Comparison of ENCODE assay signal across 14 mouse cellular contexts in the genomic region with DNA sequence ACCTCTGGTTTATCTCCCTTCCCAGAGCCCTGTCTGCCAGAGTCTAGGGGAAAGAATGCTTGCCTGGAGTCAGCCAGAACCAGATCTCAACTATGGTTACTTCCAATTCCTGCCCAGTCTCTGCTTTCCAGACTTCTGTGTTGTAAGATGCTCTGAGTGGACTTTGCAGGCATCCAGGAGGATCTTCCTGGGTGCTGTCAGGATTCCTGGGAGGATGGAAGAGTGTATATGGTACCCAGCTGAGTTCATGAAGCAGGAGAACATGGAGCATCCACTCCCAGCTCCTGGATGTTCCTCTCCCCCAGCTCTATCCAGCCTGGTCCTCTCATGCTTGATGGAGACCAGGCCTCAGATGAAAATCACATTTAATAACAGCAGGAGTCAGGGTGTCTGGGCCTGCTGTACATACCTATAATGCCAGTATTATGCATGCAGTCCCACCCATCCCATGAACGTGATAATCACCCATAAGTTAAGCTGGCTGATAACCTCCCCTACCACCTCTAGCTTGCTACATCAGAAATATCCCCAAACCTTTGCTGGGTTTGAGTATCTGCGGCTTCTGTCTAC.
DNase-seq lines count a peak whose midpoint lies in the region; ATAC-seq and TF ChIP-seq lines count a peak whose summit lies in the region.
"Had no signal": no experiment of that assay in that cellular context is flagged by ENCODE, and none has a peak within 500 bp of the region (broad histone marks: within the 10 kb centered on the region; RNA-seq: fewer than 3 reads in every experiment).

No protein-coding gene starts in this region.

- no peak for TF ChIP-seq EP300 in stomach, postnatal 0 days (optimal IDR thresholded peaks at IDR 0.05)

- H3K4me2 ChIP-seq in lung, embryonic 15.5 days = no peak overlapping the region
- no peak overlapping the region for H3K4me2 ChIP-seq in limb, embryonic 11.5 days (ENCODE audit: low read depth, severe bottlenecking)
- no peak overlapping the region for H3K4me2 ChIP-seq in stomach, postnatal 0 days (replicated peaks; ENCODE audit: low read depth)
- H3K4me2 ChIP-seq: forebrain, embryonic 13.5 days; heart, embryonic 15.5 days had no signal

- 0 out of 2 replicates have a peak overlapping the region, but pooled peaks have one; percentile 22 for H3K27ac ChIP-seq in heart, embryonic 10.5 days
- no peak overlapping the region for H3K27ac ChIP-seq in lung, embryonic 15.5 days
- H3K27ac ChIP-seq in limb, embryonic 11.5 days (replicated peaks; ENCODE audit: low read depth, low read length) = no peak overlapping the region; the same call in 1 of the 2 replicates
- H3K27ac ChIP-seq in stomach, postnatal 0 days (replicated peaks) = peak overlapping the region; percentile 49; the same call in 1 of the 2 replicates
- H3K27ac ChIP-seq: forebrain, embryonic 13.5 days; heart, embryonic 15.5 days; hindbrain, postnatal 0 days had no signal

- H3K9me3 ChIP-seq in heart, embryonic 10.5 days = no peaks in the 10 kb centered on the region
- H3K9me3 ChIP-seq in lung, embryonic 15.5 days = no peaks in the 10 kb centered on the region
- H3K9me3 ChIP-seq in limb, embryonic 11.5 days (ENCODE audit: control insufficient read depth, low read length) = no peaks in the 10 kb centered on the region
- no peaks in the 10 kb centered on the region for H3K9me3 ChIP-seq in stomach, postnatal 0 days (ENCODE audit: control insufficient read depth, low read length)
- H3K9me3 ChIP-seq: forebrain, embryonic 13.5 days; heart, embryonic 15.5 days had no signal

- H3K9ac ChIP-seq in lung, embryonic 15.5 days = no peak overlapping the region
- no peak overlapping the region for H3K9ac ChIP-seq in limb, embryonic 11.5 days (ENCODE audit: low read length)
- H3K9ac ChIP-seq in stomach, postnatal 0 days (ENCODE audit: low read length) = no peak overlapping the region
- H3K9ac ChIP-seq: forebrain, embryonic 13.5 days; heart, embryonic 15.5 days; liver, postnatal 0 days had no signal

- 0 out of 2 replicates have a peak, but pooled peaks have one; percentile 25 for ATAC-seq in lung, embryonic 15.5 days (ENCODE audit: borderline replicate concordance, extremely low read depth, low FRiP score, low TSS enrichment)
- peak; percentile 67 for ATAC-seq in limb, embryonic 11.5 days (ENCODE audit: insufficient number of reproducible peaks, low FRiP score, low TSS enrichment, low read depth)
- ATAC-seq in stomach, postnatal 0 days (ENCODE audit: low FRiP score, low TSS enrichment) = 0 out of 2 replicates have a peak, but pooled peaks have one; percentile 21
- ATAC-seq in cerebellum, adult (ENCODE audit: insufficient number of reproducible peaks, low FRiP score, low TSS enrichment) = no peak
- ATAC-seq: forebrain, embryonic 13.5 days; Patski had no signal

- peaks cover 9% of the 10 kb centered on the region; the same call in 1 of the 2 replicates for H3K4me1 ChIP-seq in heart, embryonic 10.5 days
- H3K4me1 ChIP-seq in lung, embryonic 15.5 days = peaks cover 21% of the 10 kb centered on the region
- no peaks in the 10 kb centered on the region for H3K4me1 ChIP-seq in lung, adult 2 months (ENCODE audit: control insufficient read depth, insufficient read depth, low read length)
- peaks cover 12% of the 10 kb centered on the region for H3K4me1 ChIP-seq in limb, embryonic 11.5 days (ENCODE audit: control insufficient read depth, insufficient read depth, low read length)
- H3K4me1 ChIP-seq in stomach, postnatal 0 days (replicated peaks; ENCODE audit: control insufficient read depth, insufficient read depth) = 0 out of 2 replicates have a peak, but pooled peaks cover 7% of the 10 kb centered on the region

- no peak for TF ChIP-seq CTCF in lung, adult 2 months (IDR thresholded peaks at IDR 0.05; ENCODE audit: insufficient read depth, low read length)
- TF ChIP-seq CTCF in stomach, postnatal 0 days (IDR thresholded peaks at IDR 0.05; ENCODE audit: low read depth) = no peak

- no peak overlapping the region for H3K4me3 ChIP-seq in heart, embryonic 10.5 days
- no peak overlapping the region for H3K4me3 ChIP-seq in lung, embryonic 15.5 days
- H3K4me3 ChIP-seq in lung, adult 2 months (replicated peaks; ENCODE audit: extremely low read depth, low read depth, low read length) = no peak overlapping the region
- H3K4me3 ChIP-seq in limb, embryonic 11.5 days (ENCODE audit: low read depth, low read length) = no peak overlapping the region
- no peak overlapping the region for H3K4me3 ChIP-seq in stomach, postnatal 0 days (ENCODE audit: low read depth, low read length)
- H3K4me3 ChIP-seq: forebrain, embryonic 13.5 days; heart, embryonic 15.5 days had no signal

- no peaks in the 10 kb centered on the region for H3K36me3 ChIP-seq in heart, embryonic 10.5 days
- H3K36me3 ChIP-seq in lung, embryonic 15.5 days = no peaks in the 10 kb centered on the region
- no peaks in the 10 kb centered on the region for H3K36me3 ChIP-seq in limb, embryonic 11.5 days (ENCODE audit: control insufficient read depth, insufficient read depth, low read length)
- no peaks in the 10 kb centered on the region for H3K36me3 ChIP-seq in stomach, postnatal 0 days (ENCODE audit: control insufficient read depth, insufficient read depth, low read length)
- H3K36me3 ChIP-seq: heart, embryonic 15.5 days had no signal

- DNase-seq in heart, embryonic 10.5 days (ENCODE audit: low spot score) = no peak
- no peak for DNase-seq in heart, adult 8-10 months (ENCODE audit: low spot score)
- no peak for DNase-seq in lung, adult 2 months
- DNase-seq in limb, embryonic 11.5 days (ENCODE audit: low spot score) = no peak
- no peak for DNase-seq in stomach, postnatal 0 days (ENCODE audit: low spot score)
- DNase-seq in spleen, adult 12 weeks (ENCODE audit: low spot score) = no peak
- DNase-seq: cerebellum, adult 9-11 months had no signal

- no peaks in the 10 kb centered on the region for H3K27me3 ChIP-seq in heart, embryonic 10.5 days (ENCODE audit: insufficient read depth, poor library complexity, severe bottlenecking)
- no peaks in the 10 kb centered on the region for H3K27me3 ChIP-seq in lung, embryonic 15.5 days
- no peaks in the 10 kb centered on the region for H3K27me3 ChIP-seq in limb, embryonic 11.5 days (ENCODE audit: control insufficient read depth, insufficient read depth, low read length)
- no peaks in the 10 kb centered on the region for H3K27me3 ChIP-seq in stomach, postnatal 0 days (ENCODE audit: control insufficient read depth, insufficient read depth, low read length)
- H3K27me3 ChIP-seq: forebrain, embryonic 13.5 days; heart, embryonic 15.5 days; Patski had no signal

- 55% methylated on average over 2 of the region's 2 CpGs for WGBS in heart, embryonic 10.5 days
- WGBS in lung, embryonic 15.5 days = 32% methylated on average over 2 of the region's 2 CpGs
- 76% methylated on average over 2 of the region's 2 CpGs for WGBS in lung, adult 2 months
- WGBS in limb, embryonic 11.5 days = 16% methylated on average over 2 of the region's 2 CpGs
- WGBS in stomach, postnatal 0 days = 27% methylated on average over 2 of the region's 2 CpGs

- TF ChIP-seq POLR2A in lung, adult 2 months (IDR thresholded peaks at IDR 0.05; ENCODE audit: borderline replicate concordance, extremely low read depth, low read depth, low read length) = no peak

Comparison
In these comparisons a context has a peak if more than half of its experiments do, and no peak if none do; other contexts are left out.
1. H3K27ac ChIP-seq: peak in heart, embryonic 10.5 days (single experiment) and stomach, postnatal 0 days (single experiment); none in lung, embryonic 15.5 days (single experiment) and limb, embryonic 11.5 days (single experiment).